Mouse (Mus musculus): ENCODE measurements around the gene Fam135a. TPM values are rescaled to one million over a fixed set of nuclear protein-coding genes. Genes with fewer than 3 reads are reported as not detected.

Fam135a gene
- polyA plus RNA-seq (2016; fragmentation: Nextera tagmentation; extraction: Ambion mirVana): 43.6 and 46.5 TPM in 2 replicates

- peak; percentile 99 for DNase-seq (ENCODE audit: low spot score)
- H3K36me3 ChIP-seq (replicated peaks): no peaks in the 10 kb centered on the region
- peaks cover 24% of the 10 kb centered on the region for H3K4me1 ChIP-seq
- H3K27me3 ChIP-seq (replicated peaks; ENCODE audit: low read depth, poor library complexity, severe bottlenecking): no peaks in the 10 kb centered on the region
- H3K4me3 ChIP-seq: peak within 1 kb of the TSS; percentile 94
- no peaks in the 10 kb centered on the region for H3K9me3 ChIP-seq
- H3K27ac ChIP-seq (replicated peaks): peak within 1 kb of the TSS; percentile 96
- 1% methylated on average over 88 of the region's 88 CpGs for WGBS
Measured at GRCm38 (mm10) chr1:24099926-24100869, at the start of gene Fam135a. TSS of gene Fam135a (minus strand) at chr1:24100341.

DNA sequence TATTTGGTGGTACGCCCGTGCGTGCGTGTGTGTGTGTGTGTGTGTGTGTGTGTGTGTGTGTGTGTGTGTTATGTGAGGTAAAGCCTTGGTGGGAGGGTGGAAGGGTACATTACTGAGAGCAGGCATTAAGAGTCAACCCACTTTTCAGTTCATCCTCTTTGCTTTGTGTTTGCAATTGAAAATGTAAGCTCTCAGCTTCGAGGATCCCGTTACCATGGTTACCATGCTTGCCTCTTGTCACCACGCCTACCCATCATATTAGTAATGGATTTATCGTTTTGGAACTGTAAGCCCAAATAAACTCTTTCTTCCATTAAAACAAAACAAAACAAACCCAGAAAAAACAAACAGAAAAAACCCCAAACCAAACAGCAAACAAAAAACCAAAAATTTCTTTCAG is 43.4 kb upstream of the Fam135a start:
- Histone ChIP-seq H3K27me3 (replicated peaks; ENCODE audit: low read depth, poor library complexity, severe bottlenecking) (no peaks in the 10 kb centered on the region), H3K9me3 (no peaks in the 10 kb centered on the region), H3K27ac (replicated peaks) (no peak overlapping the region), H3K4me3 (no peak overlapping the region), H3K36me3 (replicated peaks) (no peaks in the 10 kb centered on the region), H3K4me1 (no peaks in the 10 kb centered on the region)
- WGBS: 87% methylated on average over 8 of the region's 8 CpGs
- no peak for DNase-seq (ENCODE audit: low spot score)

GRCm38 (mm10) chr1:24140555-24140954 is 40.4 kb upstream of the Fam135a start:
- no peak for DNase-seq (ENCODE audit: low spot score)
- whole genome bisulfite sequencing: 82% methylated on average over 6 of the region's 6 CpGs
- H3K9me3 ChIP-seq: no peaks in the 10 kb centered on the region

DNA sequence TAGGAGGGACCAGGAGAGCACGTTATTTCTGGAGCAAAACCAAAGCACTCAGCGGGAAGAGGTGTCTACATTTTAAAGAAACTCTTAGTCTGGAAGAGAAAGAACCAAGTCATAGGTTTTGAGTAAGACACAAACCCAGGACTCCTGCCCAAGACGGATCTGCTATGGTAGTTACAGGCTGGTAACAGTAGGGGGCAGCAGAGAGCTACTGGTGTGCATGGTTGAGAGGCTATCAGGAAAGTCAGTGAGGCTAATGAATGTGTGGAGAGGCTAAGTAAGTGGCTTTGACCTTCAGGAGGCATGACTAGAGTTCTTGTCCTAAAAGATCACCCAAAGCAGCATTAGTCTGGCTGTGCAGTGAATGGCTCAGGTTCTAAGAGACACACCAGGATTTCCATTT is 37.0 kb upstream of the Fam135a start:
- WGBS: 7% methylated on average over 3 of the region's 3 CpGs
- Histone ChIP-seq H3K27ac (replicated peaks) (no peak overlapping the region), H3K4me1 (0 out of 2 replicates have a peak, but pooled peaks cover 4% of the 10 kb centered on the region), H3K4me3 (no peak overlapping the region), H3K27me3 (replicated peaks; ENCODE audit: low read depth, poor library complexity, severe bottlenecking) (peaks cover 12% of the 10 kb centered on the region; the same call in 1 of the 2 replicates), H3K36me3 (replicated peaks) (no peaks in the 10 kb centered on the region), H3K9me3 (no peaks in the 10 kb centered on the region)
- peak; percentile 75 for DNase-seq (ENCODE audit: low spot score)

More at GRCm38 (mm10) chr1:24140555-24140954, 40.4 kb upstream of the Fam135a start:
- Histone ChIP-seq H3K4me1 (no peaks in the 10 kb centered on the region), H3K27ac (replicated peaks) (no peak overlapping the region), H3K36me3 (replicated peaks) (no peaks in the 10 kb centered on the region), H3K27me3 (replicated peaks; ENCODE audit: low read depth, poor library complexity, severe bottlenecking) (no peaks in the 10 kb centered on the region), H3K4me3 (no peak overlapping the region)

- peaks cover 12% of the 10 kb centered on the region; the same call in 1 of the 2 replicates for H3K27me3 ChIP-seq (replicated peaks; ENCODE audit: low read depth, poor library complexity, severe bottlenecking)
- H3K4me1 ChIP-seq: 0 out of 2 replicates have a peak, but pooled peaks cover 4% of the 10 kb centered on the region
- WGBS: 2% methylated on average over 1 of the region's 1 CpGs
- no peak overlapping the region for H3K4me3 ChIP-seq
- DNase-seq (ENCODE audit: low spot score): no peak
- H3K36me3 ChIP-seq (replicated peaks): no peaks in the 10 kb centered on the region
- H3K9me3 ChIP-seq: no peaks in the 10 kb centered on the region
- H3K27ac ChIP-seq (replicated peaks): no peak overlapping the region
Measured at GRCm38 (mm10) chr1:24134792-24135191, 34.7 kb upstream of the Fam135a start.

- Histone ChIP-seq H3K4me1 (0 out of 2 replicates have a peak, but pooled peaks cover 4% of the 10 kb centered on the region), H3K27ac (replicated peaks) (no peak overlapping the region), H3K27me3 (replicated peaks; ENCODE audit: low read depth, poor library complexity, severe bottlenecking) (peaks cover 12% of the 10 kb centered on the region; the same call in 1 of the 2 replicates), H3K4me3 (peak overlapping the region; percentile 17; the same call in 1 of the 2 replicates), H3K9me3 (no peaks in the 10 kb centered on the region), H3K36me3 (replicated peaks) (no peaks in the 10 kb centered on the region)
- WGBS: 42% methylated on average over 19 of the region's 19 CpGs
- no peak for DNase-seq (ENCODE audit: low spot score)
Measured at GRCm38 (mm10) chr1:24133853-24134252, 33.7 kb upstream of the Fam135a start.

- 66% methylated on average over 6 of the region's 6 CpGs for WGBS
- H3K4me3 ChIP-seq: no peak overlapping the region
- H3K27me3 ChIP-seq (replicated peaks; ENCODE audit: low read depth, poor library complexity, severe bottlenecking): 0 out of 2 replicates have a peak, but pooled peaks cover 6% of the 10 kb centered on the region
- no peak overlapping the region for H3K27ac ChIP-seq (replicated peaks)
- no peaks in the 10 kb centered on the region for H3K4me1 ChIP-seq
- DNase-seq (ENCODE audit: low spot score): no peak
- H3K9me3 ChIP-seq: no peaks in the 10 kb centered on the region
- H3K36me3 ChIP-seq (replicated peaks): no peaks in the 10 kb centered on the region
Measured at GRCm38 (mm10) chr1:24127866-24128265, 27.7 kb upstream of the Fam135a start.

- H3K27ac ChIP-seq (replicated peaks): no peak overlapping the region
- no peak overlapping the region for H3K4me3 ChIP-seq
- no peaks in the 10 kb centered on the region for H3K9me3 ChIP-seq
- no peak for DNase-seq (ENCODE audit: low spot score)
- H3K4me1 ChIP-seq: no peaks in the 10 kb centered on the region
- WGBS: 66% methylated on average over 3 of the region's 3 CpGs
- no peaks in the 10 kb centered on the region for H3K27me3 ChIP-seq (replicated peaks; ENCODE audit: low read depth, poor library complexity, severe bottlenecking)
- H3K36me3 ChIP-seq (replicated peaks): no peaks in the 10 kb centered on the region
Measured at GRCm38 (mm10) chr1:24124610-24125009, 24.5 kb upstream of the Fam135a start.

GRCm38 (mm10) chr1:24122582-24122981 is 22.4 kb upstream of the Fam135a start:
- Histone ChIP-seq H3K36me3 (replicated peaks) (no peaks in the 10 kb centered on the region), H3K27ac (replicated peaks) (no peak overlapping the region), H3K4me1 (no peaks in the 10 kb centered on the region), H3K9me3 (no peaks in the 10 kb centered on the region), H3K4me3 (no peak overlapping the region), H3K27me3 (replicated peaks; ENCODE audit: low read depth, poor library complexity, severe bottlenecking) (no peaks in the 10 kb centered on the region)
- no peak for DNase-seq (ENCODE audit: low spot score)
- 98% methylated on average over 1 of the region's 1 CpGs for WGBS

DNA sequence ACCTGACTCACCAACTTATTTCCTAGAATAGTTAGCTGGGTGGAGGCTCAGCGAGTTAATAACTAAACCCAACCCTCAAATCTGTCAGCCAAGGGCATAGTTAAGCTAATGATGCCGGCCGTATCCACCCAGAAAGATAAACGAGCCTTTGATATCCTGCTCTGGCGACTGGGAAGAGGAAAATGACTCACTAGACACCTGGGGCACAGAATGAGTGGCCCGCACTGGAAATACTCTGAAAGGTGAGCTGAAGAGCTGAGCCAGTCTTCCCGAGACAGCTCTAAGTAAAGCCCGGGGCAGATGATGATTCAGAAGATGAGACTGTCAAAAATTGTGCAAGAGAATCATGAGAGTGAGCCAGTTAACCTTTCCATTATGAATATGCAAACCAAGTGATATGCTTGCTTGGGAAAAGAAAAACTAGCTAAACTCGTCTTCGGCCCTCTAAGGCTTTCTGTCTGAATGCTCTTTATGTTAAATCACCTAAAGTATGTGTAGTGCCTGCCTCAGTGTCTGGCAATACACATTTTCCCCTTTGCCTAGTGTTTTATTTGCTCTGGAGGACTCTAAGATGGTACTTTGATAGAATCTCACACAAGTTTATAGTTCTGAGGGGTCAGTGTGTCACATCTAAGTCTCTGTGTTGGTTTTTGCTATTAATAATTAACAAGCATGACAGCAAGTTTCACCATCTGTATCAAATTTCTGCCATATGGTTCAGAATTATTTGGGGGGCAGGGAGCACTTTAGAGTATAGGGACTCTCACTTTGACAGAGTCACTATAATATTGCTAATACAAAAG is 8.0 kb upstream of the Fam135a start:
- no peak overlapping the region for H3K27ac ChIP-seq (replicated peaks)
- WGBS: 59% methylated on average over 10 of the region's 10 CpGs

DNA sequence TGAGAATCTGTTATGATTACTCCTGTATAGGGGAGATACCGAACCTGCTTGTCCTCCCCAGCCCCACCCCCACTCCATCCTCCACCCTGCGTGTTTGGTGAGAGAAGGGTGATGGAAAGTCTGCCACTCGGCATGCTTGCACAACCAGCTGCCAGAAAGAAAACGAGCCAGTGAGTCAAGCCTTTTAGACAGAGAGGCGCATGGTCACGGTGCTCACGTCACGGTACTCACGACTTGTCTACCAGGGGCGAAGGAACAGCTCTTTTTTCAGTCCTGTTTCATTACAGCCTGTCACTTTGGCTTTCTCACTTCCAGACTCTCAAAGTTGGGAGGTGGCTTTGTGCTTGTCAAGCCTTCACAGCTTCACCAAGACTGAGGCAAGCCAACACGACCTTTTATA is 7.2 kb upstream of the Fam135a start:
- no peak for DNase-seq (ENCODE audit: low spot score)
- Histone ChIP-seq H3K27ac (replicated peaks) (no peak overlapping the region), H3K4me3 (no peak overlapping the region), H3K36me3 (replicated peaks) (no peaks in the 10 kb centered on the region), H3K9me3 (no peaks in the 10 kb centered on the region), H3K4me1 (peaks cover 7% of the 10 kb centered on the region), H3K27me3 (replicated peaks; ENCODE audit: low read depth, poor library complexity, severe bottlenecking) (no peaks in the 10 kb centered on the region)
- 54% methylated on average over 11 of the region's 11 CpGs for WGBS

More for the DNA sequence above, 8.0 kb upstream of the Fam135a start:
- Histone ChIP-seq H3K4me3 (no peak overlapping the region), H3K36me3 (replicated peaks) (no peaks in the 10 kb centered on the region), H3K9me3 (no peaks in the 10 kb centered on the region), H3K4me1 (peaks cover 7% of the 10 kb centered on the region), H3K27me3 (replicated peaks; ENCODE audit: low read depth, poor library complexity, severe bottlenecking) (no peaks in the 10 kb centered on the region)
- no peak for DNase-seq (ENCODE audit: low spot score)

DNA sequence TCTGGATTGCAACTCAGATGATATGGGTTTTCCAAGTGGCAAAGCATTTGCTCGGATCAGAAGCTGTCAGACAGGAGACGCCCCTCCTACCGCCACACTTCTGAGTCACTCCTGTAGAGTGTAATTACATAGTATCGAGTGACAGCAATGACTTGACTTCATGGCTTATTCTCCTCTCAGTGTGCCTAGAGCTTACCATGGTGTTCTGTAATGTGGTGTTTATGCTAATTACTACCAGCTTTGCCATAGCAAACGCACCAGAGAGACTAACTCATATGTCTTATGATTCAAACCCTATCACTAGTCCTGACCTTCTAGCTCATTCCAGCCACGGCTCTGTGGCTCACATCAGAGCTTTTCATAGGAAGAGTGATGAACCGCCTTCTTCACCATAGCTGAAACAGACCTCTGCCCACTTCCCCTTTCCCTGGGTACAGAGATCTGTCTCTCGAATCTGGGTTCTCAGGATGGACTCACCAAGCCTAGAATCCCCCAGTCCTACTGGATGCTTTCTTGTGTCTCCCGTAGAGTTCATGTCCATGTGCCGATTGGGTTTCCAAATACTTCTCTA is 2.5 kb upstream of the Fam135a start:
- no peaks in the 10 kb centered on the region for H3K9me3 ChIP-seq
- no peaks in the 10 kb centered on the region for H3K36me3 ChIP-seq (replicated peaks)
- H3K27ac ChIP-seq (replicated peaks): no peak overlapping the region
- H3K27me3 ChIP-seq (replicated peaks; ENCODE audit: low read depth, poor library complexity, severe bottlenecking): no peaks in the 10 kb centered on the region
- peaks cover 24% of the 10 kb centered on the region for H3K4me1 ChIP-seq
- H3K4me3 ChIP-seq: no peak overlapping the region
- DNase-seq (ENCODE audit: low spot score): no peak
- WGBS: 70% methylated on average over 10 of the region's 10 CpGs
